Mouse (Mus musculus) G1E (cell line): ENCODE results near the gene Sparc.

Experiments used
- CTCF ChIP-seq: IDR thresholded peaks from 2 replicates; pipeline ENCODE4 v1.5.1; 2012; ENCODE audit warnings: low read depth, low read length, inconsistent platforms, mixed read lengths
- GATA1 ChIP-seq: IDR thresholded peaks from 2 replicates; pipeline ENCODE4 v1.6.1; 2012; ENCODE audit warnings: borderline replicate concordance, low read length, inconsistent platforms, mixed read lengths

DNA sequence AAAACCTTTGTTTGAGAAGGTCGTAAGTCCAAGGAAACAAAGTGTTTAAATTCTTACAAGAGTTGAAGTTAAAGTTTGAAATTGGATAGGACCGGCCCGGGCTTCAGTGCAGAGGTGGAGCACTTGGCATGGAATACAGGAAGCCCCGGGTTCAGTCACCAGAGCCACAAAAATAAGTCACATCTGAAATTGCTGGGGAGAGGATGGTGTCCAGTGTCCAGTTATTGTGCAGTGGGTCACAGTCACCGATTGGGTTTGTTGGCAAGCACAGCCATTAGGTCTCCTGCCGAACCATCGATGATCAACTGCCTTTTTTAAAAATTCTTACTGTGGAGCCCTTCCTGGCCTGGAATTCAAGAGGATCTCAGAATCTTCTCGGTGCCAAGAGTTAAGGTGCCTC lies 47.8 kb upstream of the Sparc start:
- TF ChIP-seq CTCF = no peak
- TF ChIP-seq GATA1 = no peak
